Mouse (Mus musculus) heart, postnatal 4 days (tissue): Measurements from ENCODE around the gene Tfeb. TPM values are rescaled to one million over a fixed set of nuclear protein-coding genes. Genes with fewer than 3 reads are reported as not detected.

Source experiments
- DNase-seq: peaks from one replicate; pipeline ENCODE4 v3.0.0; 2021
- total RNA-seq, 2 experiments: library from RNA; stranded (reverse); gene quantifications; 2 replicates each; pipeline ENCODE4 v1.2.3; 2021

The Tfeb gene
- total RNA-seq, 2 experiments from 2014 or later, result 50.3 to 53.1 TPM

GRCm38 (mm10) chr17:47833029-47833627 is 96.3 kb downstream of the Tfeb start:
- DNase-seq, result peak; percentile 81

DNA sequence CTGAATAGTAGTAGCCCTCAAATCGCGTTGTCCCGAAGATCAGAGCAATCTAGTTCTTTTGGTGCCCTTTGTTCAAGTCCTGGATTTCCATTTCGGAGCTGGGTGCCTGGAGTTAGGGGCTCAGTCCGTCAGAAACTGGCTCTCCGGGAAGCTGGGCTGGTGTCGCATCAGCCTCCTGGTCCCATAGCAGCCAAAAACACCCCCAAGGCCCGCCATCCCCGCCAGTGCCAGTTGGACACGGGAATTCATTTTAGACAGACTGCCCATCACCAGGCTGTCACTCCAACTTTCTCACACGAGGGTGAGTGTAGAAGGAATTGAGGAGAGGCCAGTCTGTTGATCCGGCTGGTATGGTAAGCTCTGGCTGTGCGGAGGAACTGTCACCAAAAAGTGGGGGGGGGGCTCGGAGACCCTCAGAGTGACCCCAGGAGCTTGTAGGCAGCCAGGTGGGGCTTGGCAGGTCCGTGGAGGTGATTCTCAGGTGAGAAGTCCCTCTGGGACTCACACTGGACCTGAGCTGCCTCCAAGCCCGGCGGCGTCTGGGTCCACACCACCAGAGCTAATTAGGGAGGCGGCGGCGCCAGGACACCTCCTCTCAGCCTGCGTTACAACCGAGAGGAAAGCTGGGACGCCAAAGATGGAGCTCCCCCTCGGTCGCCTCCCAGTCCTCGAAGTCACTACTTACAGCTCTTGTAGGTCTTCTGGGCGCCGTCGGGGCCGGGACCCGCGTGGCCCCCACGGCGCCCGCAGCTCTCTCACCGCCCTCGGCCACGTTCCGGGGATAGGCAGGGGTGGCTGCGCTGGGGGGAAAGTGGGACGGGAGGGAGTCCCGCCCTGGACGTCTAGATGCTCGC is 97.0 kb downstream of the Tfeb start:
- no peak for DNase-seq

DNA sequence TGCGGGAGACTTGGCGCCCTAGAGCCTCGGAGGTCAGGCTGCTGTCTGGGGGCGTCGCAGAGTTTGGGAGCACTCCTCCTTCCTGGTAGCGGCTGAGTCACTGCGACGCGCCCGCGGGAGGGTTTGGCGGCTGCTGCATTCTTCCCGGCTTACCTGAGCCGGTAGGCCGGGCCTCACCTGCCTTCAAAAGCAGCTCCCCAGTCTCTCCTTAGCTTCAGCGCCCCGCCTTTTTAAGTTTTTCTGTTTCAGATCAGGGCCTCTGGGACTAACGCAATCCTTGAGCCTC is 97.6 kb downstream of the Tfeb start, which contains the start of gene Mdfi:
Mdfi (minus strand) TSS at position 210 of the 286 bp plus-strand sequence.
- no peak for DNase-seq

DNA sequence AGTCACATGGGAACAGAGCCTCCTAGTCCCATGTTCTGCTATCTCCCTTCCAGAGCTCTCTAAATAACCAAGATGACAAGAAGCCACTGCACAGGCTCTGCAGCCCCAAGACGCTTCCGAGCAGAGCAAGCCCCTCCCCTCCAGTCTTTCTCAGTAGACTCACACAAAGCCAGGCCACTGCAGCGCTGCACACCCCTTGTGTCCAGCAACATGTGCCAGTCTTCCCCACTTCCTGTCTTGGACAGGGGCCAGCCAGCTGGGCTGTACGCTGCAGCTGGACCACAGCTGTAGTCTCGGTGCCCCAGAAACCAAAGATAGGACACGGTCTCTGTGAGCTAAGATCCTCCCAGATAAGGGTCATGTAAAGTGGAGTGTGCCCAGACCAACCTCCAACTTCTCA is 101.0 kb downstream of the Tfeb start:
- DNase-seq, result peak; percentile 61

DNA sequence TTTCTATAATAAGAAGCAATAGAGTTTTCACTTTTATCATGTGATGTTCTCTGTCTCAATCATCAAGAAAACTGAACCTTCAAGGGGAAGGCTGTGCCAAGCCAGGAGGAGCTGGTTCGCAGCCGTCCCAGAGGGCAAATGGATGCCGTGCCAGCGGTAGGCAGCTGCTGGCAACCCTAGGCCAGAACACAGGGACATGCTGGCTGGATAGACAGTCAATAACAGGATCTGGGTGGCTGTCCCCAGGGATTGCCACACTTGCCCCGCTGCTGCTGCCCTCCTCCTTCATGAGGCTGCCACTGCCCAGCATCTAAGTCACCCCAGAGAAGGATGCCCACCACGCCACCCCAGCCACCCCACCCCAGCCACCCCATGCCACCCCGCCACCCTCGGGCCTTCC is 104.7 kb downstream of the Tfeb start:
- no peak for DNase-seq

Other genes with a start within 250 kb of the Tfeb start
- 10 to 100 TPM; 13.7 to 14.6 TPM for gene Taf8, start 234.7 kb upstream of the Tfeb start, total RNA-seq
- 100 to 1,000 TPM; 170 to 175 TPM for gene Ccnd3, start 232.0 kb upstream of the Tfeb start, total RNA-seq
- gene Bysl, start 125.5 kb upstream of the Tfeb start, total RNA-seq, result 10 to 100 TPM; 21.7 to 22.2 TPM
- 10 to 100 TPM; 20.3 to 20.7 TPM for gene Med20, start 125.4 kb upstream of the Tfeb start, total RNA-seq
- 1 to 10 TPM; 3.9 to 4.4 TPM for gene Gm20517, start 125.4 kb upstream of the Tfeb start, total RNA-seq
- gene Usp49, start 106.3 kb upstream of the Tfeb start, total RNA-seq, result 1 to 10 TPM; 7.3 to 9.7 TPM
- gene Tomm6, start 48.6 kb upstream of the Tfeb start, total RNA-seq, result 100 to 1,000 TPM; 156 to 160 TPM
- gene Frs3, start 48.0 kb upstream of the Tfeb start, total RNA-seq, result 1 to 10 TPM; 5.2 to 6.0 TPM
- gene Gm21981, start 42.6 kb upstream of the Tfeb start, total RNA-seq, result 1 to 10 TPM in 1 of 2 experiments, under 1 TPM in 1; 0.98 to 1.1 TPM
- 1 to 10 TPM; 1.8 to 2.1 TPM for gene Prickle4, start 42.3 kb upstream of the Tfeb start, total RNA-seq
- not detected for gene Pgc, start 10.2 kb upstream of the Tfeb start, total RNA-seq
- 10 to 100 TPM; 16.4 to 20.2 TPM for gene Mdfi, start 97.7 kb downstream of the Tfeb start, total RNA-seq
- gene Foxp4, start 187.6 kb downstream of the Tfeb start, total RNA-seq, result 10 to 100 TPM; 18.1 to 19.6 TPM